Mouse (Mus musculus): ENCODE results near the gene Gm13083. TPM values are rescaled to one million over a fixed set of nuclear protein-coding genes. Genes with fewer than 3 reads are reported as not detected.
"Not testable (repeated sequence)": the region's sequence is repeated elsewhere in the genome, so short reads cannot be mapped to it uniquely, and the experiment has no call there.

The Gm13083 gene
- not detected for total RNA-seq (2021)
- long read RNA-seq, experiment 1, result 0 reads
- long read RNA-seq, experiment 2, result 0 reads

DNA sequence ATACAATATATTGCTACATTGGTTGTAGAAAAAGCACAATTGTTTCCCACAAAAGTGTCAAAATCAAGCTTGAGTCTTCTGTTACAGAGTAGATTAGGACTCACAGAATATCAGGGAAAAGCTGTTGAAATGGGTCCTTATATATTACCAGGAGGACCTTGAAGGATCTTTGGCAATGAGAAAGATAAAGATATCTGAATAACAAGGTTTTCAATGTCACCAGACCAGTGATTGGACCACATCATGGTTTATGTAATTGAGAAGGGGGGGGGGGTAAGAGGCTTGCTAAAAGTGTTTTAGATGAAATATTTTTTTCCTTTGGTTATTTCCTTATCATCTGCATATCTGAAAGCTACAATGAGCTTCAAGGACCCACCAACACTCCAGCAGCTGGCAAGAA is at the start of gene Gm13083:
TSS of gene Gm13083 (plus strand) at position 301 of the 400 bp plus-strand sequence.
- DNase-seq; intact Hi-C loops (cut with DNase I): not testable (repeated sequence)

DNA sequence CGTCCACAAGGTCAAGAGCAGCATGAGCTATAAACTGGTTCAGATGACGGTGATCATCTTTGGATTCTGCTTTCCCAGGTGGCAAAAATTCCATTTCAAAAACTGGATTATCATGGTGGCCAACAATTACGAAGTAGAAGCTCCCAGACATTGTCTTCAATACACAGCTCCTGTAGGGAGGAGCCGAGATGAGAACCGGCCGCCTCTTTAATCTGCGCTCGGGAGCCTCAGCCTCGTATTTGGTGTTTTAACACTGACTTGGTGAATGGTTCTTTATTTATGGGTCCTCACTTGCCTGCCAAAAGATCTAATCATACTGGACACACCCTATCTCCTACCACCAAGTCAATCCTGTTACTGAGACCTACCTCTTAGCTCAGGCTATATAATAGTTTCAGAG is 2.9 kb upstream of the Gm13083 start:
- DNase-seq; intact Hi-C loops (cut with DNase I): not testable (repeated sequence)

DNA sequence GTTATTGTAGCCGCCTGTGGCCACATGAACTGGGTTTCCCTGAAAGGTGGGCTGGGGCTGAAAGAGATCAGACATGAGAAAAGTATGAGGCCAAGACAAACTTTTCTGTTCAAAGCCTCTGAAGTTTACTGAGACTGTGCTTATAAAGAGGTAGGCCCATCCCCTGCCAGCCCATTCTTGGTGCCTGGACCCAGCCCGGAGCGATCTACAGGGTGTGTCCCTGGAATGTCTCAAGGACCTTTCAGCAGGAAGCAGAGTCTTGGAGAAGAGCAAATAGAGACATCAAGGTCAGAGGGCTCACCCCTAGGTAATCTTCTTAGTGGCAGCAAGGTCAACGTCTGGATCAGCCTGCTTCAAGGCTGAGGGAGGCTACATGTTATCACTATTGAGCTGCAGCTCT is 3.3 kb downstream of the Gm13083 start:
- DNase-seq; intact Hi-C loops (cut with DNase I): not testable (repeated sequence)

DNA sequence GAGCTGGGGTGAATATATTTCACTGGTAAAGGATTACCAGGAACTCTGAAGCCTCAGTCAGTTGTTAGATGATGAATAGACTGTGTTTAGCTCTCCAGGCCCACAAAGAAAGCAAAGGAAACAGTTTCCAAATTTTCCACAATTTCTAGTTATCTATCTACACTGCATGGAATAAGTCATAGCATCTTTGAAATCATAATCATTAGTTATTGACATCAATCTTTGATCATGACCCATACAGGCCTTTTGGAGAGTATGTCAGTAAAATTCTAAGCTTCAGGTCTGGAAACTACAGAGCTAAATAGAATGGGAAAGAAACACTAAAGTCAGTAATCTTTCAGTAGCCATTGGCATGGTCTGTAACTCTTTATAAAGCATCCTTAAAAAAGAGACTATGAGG is 42.3 kb downstream of the Gm13083 start, which contains the start of gene Gm13088:
TSS of gene Gm13088 (minus strand) at position 101 of the 400 bp plus-strand sequence.
- DNase-seq; intact Hi-C loops (cut with DNase I): not testable (repeated sequence)

Other genes with a start within 250 kb of the Gm13083 start
- not detected for gene Pramel1, start 220.6 kb upstream of the Gm13083 start, total RNA-seq (2021)
- 1 to 10 TPM; 4.6 to 7.6 TPM for gene Pramef8, start 202.6 kb upstream of the Gm13083 start, total RNA-seq (2021)
- not detected for gene Oog4, start 164.7 kb upstream of the Gm13083 start, total RNA-seq (2021)
- gene Gm13043, start 103.7 kb upstream of the Gm13083 start, total RNA-seq (2021), result not detected
- gene Gm13040, start 79.0 kb upstream of the Gm13083 start, total RNA-seq (2021), result not detected
- gene BC080695, start 63.3 kb upstream of the Gm13083 start, total RNA-seq (2021), result not detected
- gene Gm13057, start 63.3 kb upstream of the Gm13083 start, total RNA-seq (2021), result not detected
- gene Gm13088, start 42.2 kb downstream of the Gm13083 start, total RNA-seq (2021), result not detected
- gene Gm13089, start 87.7 kb downstream of the Gm13083 start, total RNA-seq (2021), result not detected
- gene Gm13078, start 104.5 kb downstream of the Gm13083 start, total RNA-seq (2021), result not detected
- gene Gm13023, start 174.3 kb downstream of the Gm13083 start, total RNA-seq (2021), result not detected
- not detected for gene Gm13084, start 201.1 kb downstream of the Gm13083 start, total RNA-seq (2021)
- not detected for gene Gm13103, start 231.5 kb downstream of the Gm13083 start, total RNA-seq (2021)